31 mouse cellular contexts compared by ENCODE assay signal in the genomic region with DNA sequence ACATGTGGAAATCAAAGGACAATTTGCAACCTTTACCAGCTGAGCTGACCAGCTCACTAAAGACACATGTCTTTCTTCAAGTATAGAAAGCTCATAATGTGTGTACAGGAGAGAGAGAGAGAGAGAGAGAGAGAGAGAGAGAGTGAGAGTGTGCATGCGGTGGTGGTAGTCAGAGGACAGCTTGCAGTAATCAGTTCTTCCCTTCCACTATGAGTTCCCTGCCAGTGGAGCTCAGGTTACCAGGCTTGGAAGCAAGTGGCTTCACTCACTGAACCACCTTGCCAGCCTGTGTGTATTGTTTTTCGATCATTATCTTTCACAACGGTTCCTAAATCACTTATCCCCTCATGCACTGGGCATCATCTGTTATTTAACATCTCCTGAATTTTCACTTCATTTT. TPM values are rescaled to one million over a fixed set of nuclear protein-coding genes. Genes with fewer than 3 reads are reported as not detected.
A peak's percentile ranks its signal among the peaks of the same experiment; 100 is the strongest.
DNase-seq lines count a peak whose midpoint lies in the region; ATAC-seq lines count a peak whose summit lies in the region.
"Had no signal": no experiment of that assay in that cellular context is flagged by ENCODE, and none has a peak within 500 bp of the region (broad histone marks: within the 10 kb centered on the region; RNA-seq: fewer than 3 reads in every experiment).

No protein-coding gene starts in this region.

- H3K36me3 ChIP-seq in limb, embryonic 13.5 days, result no peaks in the 10 kb centered on the region
- H3K36me3 ChIP-seq in limb, embryonic 10.5 days, result no peaks in the 10 kb centered on the region
- no peaks in the 10 kb centered on the region for H3K36me3 ChIP-seq in hindbrain, embryonic 12.5 days
- H3K36me3 ChIP-seq in heart, embryonic 12.5 days, result no peaks in the 10 kb centered on the region
- H3K36me3 ChIP-seq: heart, embryonic 10.5 days; hindbrain, embryonic 13.5 days; limb, embryonic 15.5 days; liver, embryonic 13.5 days; midbrain, embryonic 13.5 days had no signal

- peak; percentile 14 for DNase-seq in embryo, embryonic 11 days
- no peak for DNase-seq in embryo, embryonic 9.5 days (ENCODE audit: extremely low spot score)
- no peak for DNase-seq in limb, embryonic 10.5 days (ENCODE audit: low spot score)
- peak; percentile 30 for DNase-seq in gastrocnemius, postnatal 14 days
- no peak for DNase-seq in adrenal gland, adult 18-20 months (ENCODE audit: low spot score in 2 of 2)
- DNase-seq: adrenal gland, postnatal 10 days; cerebellum, adult 8-10 months; cerebellum, postnatal 36 days; heart, adult 11 months; heart, postnatal 36 days; kidney, postnatal 14 days; liver, embryonic 13.5 days; lung, adult 18-20 months; lung, postnatal 4 days; right cerebral cortex, postnatal 25 days; spleen, adult 18-20 months; thymus, postnatal 4 days had no signal

- H3K9ac ChIP-seq in limb, embryonic 13.5 days, result no peak overlapping the region
- no peak overlapping the region for H3K9ac ChIP-seq in hindbrain, embryonic 12.5 days
- no peak overlapping the region for H3K9ac ChIP-seq in heart, embryonic 12.5 days
- H3K9ac ChIP-seq: forebrain, embryonic 13.5 days; hindbrain, embryonic 13.5 days; limb, embryonic 15.5 days; liver, embryonic 13.5 days; midbrain, embryonic 13.5 days had no signal

- H3K27ac ChIP-seq in limb, embryonic 13.5 days, result no peak overlapping the region
- no peak overlapping the region for H3K27ac ChIP-seq in limb, embryonic 10.5 days
- no peak overlapping the region for H3K27ac ChIP-seq in hindbrain, embryonic 12.5 days
- H3K27ac ChIP-seq in heart, embryonic 12.5 days (ENCODE audit: poor library complexity, severe bottlenecking), result no peak overlapping the region
- H3K27ac ChIP-seq: forebrain, embryonic 13.5 days; heart, embryonic 10.5 days; hindbrain, embryonic 13.5 days; layer of hippocampus, adult 2 months; left cerebral cortex, adult 2 months; limb, embryonic 15.5 days; liver, embryonic 13.5 days; midbrain, embryonic 13.5 days had no signal

- no peak overlapping the region for H3K4me3 ChIP-seq in limb, embryonic 13.5 days
- no peak overlapping the region for H3K4me3 ChIP-seq in limb, embryonic 10.5 days
- H3K4me3 ChIP-seq in hindbrain, embryonic 12.5 days, result no peak overlapping the region
- no peak overlapping the region for H3K4me3 ChIP-seq in heart, embryonic 12.5 days
- H3K4me3 ChIP-seq: forebrain, embryonic 13.5 days; heart, embryonic 10.5 days; hindbrain, embryonic 13.5 days; layer of hippocampus, adult 2 months; left cerebral cortex, adult 2 months; limb, embryonic 15.5 days; liver, embryonic 13.5 days; megakaryocyte, embryonic 14.5 days; midbrain, embryonic 13.5 days had no signal

- ATAC-seq in limb, embryonic 13.5 days (ENCODE audit: low FRiP score, low read depth), result peak; percentile 67
- no peak for ATAC-seq in hindbrain, embryonic 12.5 days (ENCODE audit: low FRiP score)
- no peak for ATAC-seq in heart, embryonic 12.5 days (ENCODE audit: insufficient number of reproducible peaks, low FRiP score)
- ATAC-seq: forebrain, embryonic 13.5 days; intestine, embryonic 16.5 days; lung, postnatal 0 days; midbrain, embryonic 13.5 days had no signal

- intact Hi-C loops in gastrocnemius, postnatal 14 days (cut with DNase I; ENCODE audit: low total_unique reads), result no loop called here

- H3K4me1 ChIP-seq in limb, embryonic 13.5 days, result no peaks in the 10 kb centered on the region
- H3K4me1 ChIP-seq in limb, embryonic 10.5 days, result no peaks in the 10 kb centered on the region
- no peaks in the 10 kb centered on the region for H3K4me1 ChIP-seq in hindbrain, embryonic 12.5 days
- H3K4me1 ChIP-seq in heart, embryonic 12.5 days (replicated peaks), result no peaks in the 10 kb centered on the region
- H3K4me1 ChIP-seq: forebrain, embryonic 13.5 days; heart, embryonic 10.5 days; hindbrain, embryonic 13.5 days; limb, embryonic 15.5 days; liver, embryonic 13.5 days; megakaryocyte, embryonic 14.5 days; midbrain, embryonic 13.5 days had no signal

- H3K4me2 ChIP-seq in limb, embryonic 13.5 days (replicated peaks), result no peak overlapping the region
- no peak overlapping the region for H3K4me2 ChIP-seq in hindbrain, embryonic 12.5 days (replicated peaks)
- no peak overlapping the region for H3K4me2 ChIP-seq in heart, embryonic 12.5 days
- H3K4me2 ChIP-seq: forebrain, embryonic 13.5 days; hindbrain, embryonic 13.5 days; limb, embryonic 15.5 days; liver, embryonic 13.5 days; midbrain, embryonic 13.5 days had no signal

- H3K9me3 ChIP-seq in limb, embryonic 13.5 days, result no peaks in the 10 kb centered on the region
- H3K9me3 ChIP-seq in limb, embryonic 10.5 days (replicated peaks), result no peaks in the 10 kb centered on the region
- no peaks in the 10 kb centered on the region for H3K9me3 ChIP-seq in hindbrain, embryonic 12.5 days (replicated peaks)
- no peaks in the 10 kb centered on the region for H3K9me3 ChIP-seq in heart, embryonic 12.5 days (replicated peaks)
- H3K9me3 ChIP-seq: forebrain, embryonic 13.5 days; heart, embryonic 10.5 days; hindbrain, embryonic 13.5 days; limb, embryonic 15.5 days; liver, embryonic 13.5 days; megakaryocyte, embryonic 14.5 days; midbrain, embryonic 13.5 days had no signal

- H3K27me3 ChIP-seq in limb, embryonic 13.5 days, result no peaks in the 10 kb centered on the region
- no peaks in the 10 kb centered on the region for H3K27me3 ChIP-seq in limb, embryonic 10.5 days (ENCODE audit: low read depth, poor library complexity, severe bottlenecking)
- H3K27me3 ChIP-seq in hindbrain, embryonic 12.5 days, result no peaks in the 10 kb centered on the region
- no peaks in the 10 kb centered on the region for H3K27me3 ChIP-seq in heart, embryonic 12.5 days (replicated peaks)
- H3K27me3 ChIP-seq: CH12.LX; forebrain, embryonic 13.5 days; hindbrain, embryonic 13.5 days; limb, embryonic 15.5 days; liver, embryonic 13.5 days; megakaryocyte, embryonic 14.5 days; midbrain, embryonic 13.5 days had no signal

- 44% methylated on average over 3 of the region's 3 CpGs for WGBS in limb, embryonic 13.5 days
- WGBS in limb, embryonic 10.5 days, result 68% methylated on average over 3 of the region's 3 CpGs
- WGBS in hindbrain, embryonic 12.5 days, result 71% methylated on average over 3 of the region's 3 CpGs
- WGBS in heart, embryonic 12.5 days, result 55% methylated on average over 3 of the region's 3 CpGs

RNA-seq across cellular contexts. Expression of a gene that starts 34.6 kb away (rescaled TPM):
- polyA plus RNA-seq in limb, embryonic 13.5 days (2015; fragmentation: Nextera tagmentation; extraction: Ambion mirVana), result 3.9 and 4.4 TPM in 2 replicates
- polyA plus RNA-seq in limb, embryonic 10.5 days (2016; fragmentation: Nextera tagmentation; extraction: Ambion mirVana), result 8.4 and 11.5 TPM in 2 replicates
- total RNA-seq in gastrocnemius, postnatal 14 days (2021), result 10 to 100 TPM in 1 of 2 experiments, 1 to 10 TPM in 1; 7.5 to 10.9 TPM
- 2.2 and 2.7 TPM in 2 replicates for polyA plus RNA-seq in hindbrain, embryonic 12.5 days (2016; fragmentation: Nextera tagmentation; extraction: Ambion mirVana)
- 2.6 and 3.0 TPM in 2 replicates for polyA plus RNA-seq in heart, embryonic 12.5 days (2016; fragmentation: Nextera tagmentation; extraction: Ambion mirVana)
- total RNA-seq in adrenal gland, adult 18-20 months (2021), result 10 to 100 TPM in 1 of 2 experiments, 1 to 10 TPM in 1; 8.1 to 10.5 TPM

Comparison
In these comparisons a context has a peak if more than half of its experiments do, and no peak if none do; other contexts are left out.
1. DNase-seq: peak in embryo, embryonic 11 days (single experiment) and gastrocnemius, postnatal 14 days (single experiment); none in embryo, embryonic 9.5 days (single experiment), limb, embryonic 10.5 days (single experiment) and adrenal gland, adult 18-20 months (0 of 2).